Mouse (Mus musculus): ENCODE measurements around the gene Cdc37.

The Cdc37 gene

DNA sequence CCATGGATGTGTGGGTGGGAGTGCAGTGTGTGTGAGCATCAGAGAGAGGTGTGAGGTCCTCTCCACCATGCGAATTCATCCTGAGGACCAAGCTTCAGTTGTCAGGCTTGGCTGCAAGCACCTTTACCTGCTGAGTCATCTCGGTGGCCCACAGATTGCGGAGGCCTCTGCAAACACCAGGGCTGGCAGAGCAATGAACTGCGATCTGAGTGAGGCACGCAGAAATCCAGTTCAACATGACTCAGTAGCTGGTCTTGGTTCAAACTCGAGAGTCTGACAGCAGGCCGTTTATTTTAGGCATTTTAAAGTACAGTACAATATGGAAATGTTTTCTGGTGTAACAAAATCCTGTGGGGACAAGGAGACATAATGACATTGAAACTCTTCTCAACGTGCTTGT lies 52.0 kb downstream of the Cdc37 start:
- DNase-seq (ENCODE audit: low spot score), result no peak

DNA sequence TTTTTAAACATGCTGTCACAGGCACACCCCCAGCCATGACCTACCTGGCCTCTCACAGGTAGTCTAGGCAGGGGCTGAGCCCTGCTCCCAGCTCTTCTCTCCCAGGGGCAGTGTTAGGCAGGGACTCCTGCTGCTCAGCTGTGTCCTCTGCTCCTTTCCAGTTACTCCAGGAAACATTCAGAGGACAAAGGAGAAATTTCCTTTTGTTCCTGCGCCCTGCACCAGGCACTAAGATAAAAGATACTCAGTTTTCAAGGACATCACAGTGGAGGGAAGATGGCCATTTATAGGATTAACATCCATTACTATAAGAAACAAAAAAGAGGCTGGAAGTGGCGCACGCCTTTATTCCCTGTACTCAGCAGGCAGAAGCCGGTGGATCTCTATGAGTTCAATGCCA lies 53.8 kb downstream of the Cdc37 start:
- no peak for DNase-seq (ENCODE audit: low spot score)

DNA sequence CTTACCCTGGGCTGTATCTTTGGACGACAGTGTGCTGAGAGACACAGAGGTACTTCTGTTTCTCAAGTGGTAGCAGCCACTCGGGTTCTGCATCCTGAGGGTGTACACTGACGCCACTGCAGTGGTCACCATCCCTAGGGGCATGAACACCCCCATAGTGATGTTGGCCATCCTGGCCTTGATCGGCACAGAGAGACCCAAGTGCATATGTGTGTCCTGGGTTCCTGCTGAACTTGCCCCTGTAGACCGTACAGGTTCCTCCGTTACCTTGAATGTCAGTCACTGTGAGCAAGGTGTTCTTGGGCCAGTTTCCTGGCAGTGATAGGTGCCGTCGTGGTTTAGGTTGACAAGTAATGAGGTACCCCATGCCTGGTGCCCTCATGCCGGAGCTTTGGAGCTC lies 56.4 kb downstream of the Cdc37 start:
- no peak for DNase-seq (ENCODE audit: low spot score)

DNA sequence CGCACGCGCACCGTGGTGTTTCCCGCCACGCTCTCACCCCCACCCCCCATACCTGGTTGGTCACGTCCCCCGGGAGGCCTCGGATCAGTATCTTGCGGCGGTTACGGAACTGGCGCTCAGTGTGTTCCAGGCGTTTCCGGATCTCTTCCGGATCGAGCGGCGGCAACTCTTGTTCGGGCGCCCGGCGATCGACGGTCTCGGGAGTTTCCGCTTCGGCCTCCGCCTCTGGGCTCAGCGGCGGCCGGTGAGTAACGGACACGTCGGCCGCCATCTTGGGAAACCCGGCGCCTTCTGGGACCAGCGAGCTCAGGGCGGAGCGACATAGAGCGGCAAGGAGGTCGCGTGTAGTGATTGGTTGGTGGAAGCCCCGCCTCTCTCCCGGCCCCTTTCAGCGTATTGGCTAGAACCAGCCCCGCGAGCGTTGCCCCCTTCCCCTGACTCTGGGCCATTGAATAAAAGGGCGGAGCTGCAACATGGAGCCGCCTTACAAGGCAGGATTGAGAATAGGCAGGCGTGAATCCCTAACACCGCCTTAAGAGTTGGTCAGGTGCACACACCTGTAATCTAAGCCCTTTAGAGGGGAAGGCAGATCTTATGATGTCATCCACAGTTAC lies 58.0 kb downstream of the Cdc37 start, which contains the start of the genes Gm38431 and Raver1:
Gene Gm38431, minus strand, starts transcription at position 291 of the 614 bp plus-strand sequence.
Gene Raver1, minus strand, starts transcription at position 302 of the 614 bp plus-strand sequence.
- peak; percentile 99 for DNase-seq (ENCODE audit: low spot score)

DNA sequence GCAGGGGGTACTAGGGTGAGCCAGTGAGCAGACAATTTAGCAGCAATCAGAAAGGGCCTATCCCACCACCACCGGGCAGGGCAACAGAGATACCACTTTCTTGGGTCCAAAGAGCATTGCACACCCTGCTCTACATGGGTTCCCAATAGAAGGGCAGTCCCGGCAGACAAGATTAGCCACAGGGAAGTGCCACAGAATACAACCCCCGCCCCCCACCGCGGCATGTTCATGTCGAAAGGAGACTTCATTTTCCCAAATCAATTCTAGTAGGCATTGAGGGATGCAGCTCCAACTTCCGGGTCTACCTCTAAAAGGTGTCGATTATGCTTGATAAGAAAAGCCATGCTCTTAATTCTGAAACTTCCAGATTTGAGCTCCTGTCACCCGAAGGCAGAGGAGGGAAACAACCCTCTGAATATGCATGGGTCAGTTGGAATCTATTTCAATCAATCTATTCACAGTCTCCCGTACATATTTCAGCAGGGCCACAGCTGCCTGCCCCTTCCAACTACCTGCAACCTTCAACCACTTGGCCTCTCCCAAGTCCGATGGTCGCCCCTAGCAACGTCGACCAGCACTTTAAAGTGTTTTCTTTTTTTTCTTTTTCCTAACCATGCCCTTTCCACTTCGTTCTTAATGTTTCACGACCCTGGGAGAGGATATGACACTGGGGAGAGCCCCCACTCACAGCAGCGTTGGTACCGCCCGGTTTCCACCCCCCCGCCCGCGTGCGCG lies 58.6 kb downstream of the Cdc37 start:
- DNase-seq (ENCODE audit: low spot score), result no peak

DNA sequence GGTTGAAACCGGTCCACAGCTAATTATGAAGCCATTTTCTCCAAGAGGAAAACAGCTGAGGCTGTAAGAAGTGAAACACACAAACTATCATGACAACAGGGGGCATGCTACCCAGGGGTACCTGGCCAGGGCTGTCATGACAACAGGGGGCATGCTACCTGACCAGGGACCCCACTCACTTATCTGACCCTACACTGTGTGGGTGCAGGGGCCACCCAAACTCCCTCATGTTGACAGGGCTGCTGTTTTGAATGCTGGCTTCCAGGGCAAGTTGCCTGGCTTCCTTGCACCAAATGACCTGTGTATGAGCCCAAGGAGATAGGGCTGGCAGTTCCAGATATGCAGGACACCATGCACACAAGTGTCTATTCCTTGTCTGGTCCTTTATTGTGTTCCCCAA lies 59.2 kb downstream of the Cdc37 start:
- no peak for DNase-seq (ENCODE audit: low spot score)

DNA sequence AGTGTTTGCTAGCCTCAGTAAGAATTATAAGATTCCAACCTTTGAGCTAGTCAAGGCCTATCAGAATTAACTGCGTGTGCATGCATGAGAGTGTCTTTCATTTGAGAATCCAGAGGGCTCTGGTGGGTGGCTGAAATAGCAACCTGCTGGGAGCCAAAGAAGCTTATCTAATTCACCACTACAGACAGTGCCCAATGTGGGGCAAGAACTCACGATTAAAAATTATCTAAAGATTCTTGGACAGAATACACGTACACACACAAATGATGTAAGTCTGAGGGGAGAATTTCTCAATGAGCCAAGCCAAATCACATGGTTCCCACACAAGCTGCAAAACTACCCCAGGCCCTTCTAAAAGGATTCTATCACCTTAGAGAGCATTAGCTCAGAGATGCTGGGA lies 66.5 kb downstream of the Cdc37 start:
- DNase-seq (ENCODE audit: low spot score), result no peak
